Mouse (Mus musculus): ENCODE results near the gene Phf11d.

GRCm38 (mm10) chr14:59389532-59389931 is 24.3 kb upstream of the Phf11d start:
- TF ChIP-seq CTCF (IDR thresholded peaks at IDR 0.05; ENCODE audit: control insufficient read depth, insufficient read depth, insufficient read length): no peak
- TF ChIP-seq MYOD1 (IDR thresholded peaks at IDR 0.05; ENCODE audit: control insufficient read depth, insufficient read length, low read depth): no peak
- TF ChIP-seq USF1 (IDR thresholded peaks at IDR 0.05; ENCODE audit: low read depth): no peak
- no peak for TF ChIP-seq MAX (IDR thresholded peaks at IDR 0.05)
- no peak for TF ChIP-seq MYOG (IDR thresholded peaks at IDR 0.05; ENCODE audit: control insufficient read depth, extremely low read depth, insufficient read length)
- no peak for TF ChIP-seq CEBPB (IDR thresholded peaks at IDR 0.05; ENCODE audit: low read depth)
